Mouse (Mus musculus) left cerebral cortex, postnatal 36 days (tissue): Measurements from ENCODE around the gene Tiam1. TPM values are rescaled to one million over a fixed set of nuclear protein-coding genes. Genes with fewer than 3 reads are reported as not detected.

Experiments used
- DNase-seq, 2 experiments: peaks; one replicate each; pipeline ENCODE4 v3.0.0; 2021 to 2022; ENCODE audit warnings: low spot score in 2 of 2, mixed read lengths in 1 of 2
- intact Hi-C: fragments of 180-260 bp; cut with DNase I; formaldehyde crosslinking; loops from one replicate; pipeline ENCODE4 v1.15.1; 2025
- total RNA-seq, 2 experiments: library from RNA; stranded (reverse); gene quantifications; 2 replicates each; pipeline ENCODE4 v1.2.3; 2021

Gene Tiam1
- total RNA-seq, 2 experiments from 2014 or later = 96.9 to 124 TPM

GRCm38 (mm10) chr16:90122439-90122838, 21.1 kb downstream of the Tiam1 start:
- intact Hi-C loops = no loop called here

GRCm38 (mm10) chr16:90121799-90122198, 21.8 kb downstream of the Tiam1 start:
- DNase-seq = no peak
- intact Hi-C loops = no loop called here

More at GRCm38 (mm10) chr16:90122439-90122838, 21.1 kb downstream of the Tiam1 start:
- no peak for DNase-seq

GRCm38 (mm10) chr16:90119969-90120368, 23.6 kb downstream of the Tiam1 start:
- intact Hi-C loops = no loop called here
- DNase-seq = no peak

- intact Hi-C loops = no loop called here
- DNase-seq = no peak
These were observed 26.9 kb downstream of the Tiam1 start for GRCm38 (mm10) chr16:90116637-90117182.

GRCm38 (mm10) chr16:90112577-90113155, 30.9 kb downstream of the Tiam1 start:
- intact Hi-C loops = no loop called here
- no peak for DNase-seq

GRCm38 (mm10) chr16:90109500-90109899, 34.1 kb downstream of the Tiam1 start:
- DNase-seq = no peak
- intact Hi-C loops = no loop called here

GRCm38 (mm10) chr16:90104714-90105459, 38.7 kb downstream of the Tiam1 start:
- intact Hi-C loops = no loop called here
- DNase-seq = peak; percentile 67 to 69

GRCm38 (mm10) chr16:90103726-90104125, 39.8 kb downstream of the Tiam1 start:
- intact Hi-C loops = no loop called here
- no peak for DNase-seq

GRCm38 (mm10) chr16:90102596-90102995, 41.0 kb downstream of the Tiam1 start:
- DNase-seq = no peak
- intact Hi-C loops = no loop called here

GRCm38 (mm10) chr16:90098191-90098605, 45.4 kb downstream of the Tiam1 start:
- no peak for DNase-seq
- intact Hi-C loops = no loop called here

- intact Hi-C loops = no loop called here
- no peak for DNase-seq
These were observed 45.8 kb downstream of the Tiam1 start for GRCm38 (mm10) chr16:90097769-90098168.

- intact Hi-C loops = no loop called here
- no peak for DNase-seq
These were observed 47.6 kb downstream of the Tiam1 start for GRCm38 (mm10) chr16:90096011-90096410.

GRCm38 (mm10) chr16:90093015-90093414, 50.6 kb downstream of the Tiam1 start:
- no peak for DNase-seq
- intact Hi-C loops = no loop called here

GRCm38 (mm10) chr16:90091906-90092305, 51.7 kb downstream of the Tiam1 start:
- intact Hi-C loops = no loop called here
- no peak for DNase-seq

- DNase-seq = no peak
- intact Hi-C loops = no loop called here
These were observed 52.4 kb downstream of the Tiam1 start for GRCm38 (mm10) chr16:90091112-90091720.

- intact Hi-C loops = no loop called here
These were observed 53.2 kb downstream of the Tiam1 start for GRCm38 (mm10) chr16:90090368-90090767.

GRCm38 (mm10) chr16:90087256-90087655, 56.3 kb downstream of the Tiam1 start:
- intact Hi-C loops = no loop called here
- DNase-seq = no peak

More at GRCm38 (mm10) chr16:90090368-90090767, 53.2 kb downstream of the Tiam1 start:
- no peak for DNase-seq

- DNase-seq = peak; percentile 69 to 81
- intact Hi-C loops = no loop called here
These were observed 57.5 kb downstream of the Tiam1 start for GRCm38 (mm10) chr16:90086111-90086510.

GRCm38 (mm10) chr16:90085580-90085979, 58.0 kb downstream of the Tiam1 start:
- peak in 1 of 2 experiments; percentile 42 for DNase-seq
- intact Hi-C loops = no loop called here

- intact Hi-C loops = no loop called here
These were observed 62.4 kb downstream of the Tiam1 start for GRCm38 (mm10) chr16:90081125-90081524.

More at GRCm38 (mm10) chr16:90081125-90081524, 62.4 kb downstream of the Tiam1 start:
- DNase-seq = no peak
